Mouse (Mus musculus): ENCODE results near the gene Myo1d. TPM values are rescaled to one million over a fixed set of nuclear protein-coding genes. Genes with fewer than 3 reads are reported as not detected.

Myo1d gene
- polyA plus RNA-seq, 3 experiments from 2014 or later, result 0.71 to 0.86 (median 0.77) TPM

DNA sequence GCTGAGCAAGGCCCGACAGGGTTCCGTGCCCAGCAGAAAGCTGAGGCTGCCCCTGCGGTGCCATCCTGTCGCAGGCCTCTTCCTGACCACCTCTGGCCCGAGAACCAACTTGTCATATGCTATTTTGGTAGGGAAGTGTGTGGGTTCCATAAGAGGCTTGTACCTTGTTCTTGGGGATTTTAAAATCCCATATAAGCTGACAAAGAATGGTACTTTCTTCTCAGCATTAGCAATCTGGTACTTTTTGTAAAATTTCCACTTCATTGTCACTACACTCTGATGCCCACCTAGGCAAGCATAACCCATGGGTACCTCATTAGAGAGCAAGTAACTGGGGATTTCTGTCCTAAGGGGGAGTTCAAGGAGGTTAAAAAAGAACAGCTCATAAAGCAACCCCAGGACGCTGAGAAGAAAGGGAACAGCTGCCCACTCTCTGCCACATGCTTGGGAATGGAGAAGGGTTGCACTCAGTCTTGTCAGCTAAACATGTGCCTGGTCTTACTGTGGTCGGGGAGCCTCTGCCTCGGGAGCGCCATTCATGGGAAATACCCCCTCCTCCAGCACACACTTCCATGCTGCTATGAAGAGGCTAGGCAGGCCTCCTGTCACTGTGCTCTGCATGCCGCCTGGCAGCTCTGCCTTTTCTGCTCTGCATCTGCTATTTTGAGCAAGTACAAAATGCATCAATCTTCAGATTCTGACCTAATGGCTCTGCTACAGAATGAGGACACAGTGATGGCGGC lies 281.3 kb downstream of the Myo1d start:
- no peak for ATAC-seq

DNA sequence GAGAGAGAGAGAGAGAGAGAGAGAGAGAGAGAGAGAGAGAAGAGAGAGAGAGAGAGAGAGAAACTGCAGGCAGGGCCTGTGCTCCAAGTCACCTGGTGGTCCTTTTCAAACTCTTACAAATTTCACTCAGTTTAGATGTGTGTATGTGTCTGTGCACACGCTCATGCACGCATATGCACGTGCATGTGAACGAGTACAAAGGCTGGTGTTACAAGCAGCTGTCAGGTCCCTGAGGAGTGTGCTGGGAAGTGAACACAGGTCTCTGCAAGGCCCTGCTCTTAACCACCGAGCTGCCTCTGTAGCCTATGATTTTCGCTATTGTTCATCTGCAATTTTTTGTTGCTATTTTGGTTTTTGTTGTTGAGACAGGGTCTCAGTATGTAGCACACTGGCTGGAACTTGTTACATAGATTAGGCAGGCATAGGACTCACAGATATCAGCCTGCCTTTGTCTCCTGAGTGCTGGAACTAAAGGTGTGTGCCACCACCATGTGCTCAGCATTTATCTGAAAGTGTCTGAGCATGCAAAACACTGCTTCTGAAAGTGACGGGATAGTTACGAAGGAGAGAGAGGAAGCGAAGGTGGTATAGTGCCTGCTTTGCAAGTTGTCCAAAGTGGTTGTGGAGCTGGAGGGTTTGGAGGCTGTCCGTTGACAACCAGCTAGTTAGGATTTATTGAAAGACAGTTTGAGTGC lies 282.5 kb downstream of the Myo1d start:
- ATAC-seq, result no peak

GRCm38 (mm10) chr11:80496640-80497039 lies 283.2 kb downstream of the Myo1d start:
- no peak for ATAC-seq

DNA sequence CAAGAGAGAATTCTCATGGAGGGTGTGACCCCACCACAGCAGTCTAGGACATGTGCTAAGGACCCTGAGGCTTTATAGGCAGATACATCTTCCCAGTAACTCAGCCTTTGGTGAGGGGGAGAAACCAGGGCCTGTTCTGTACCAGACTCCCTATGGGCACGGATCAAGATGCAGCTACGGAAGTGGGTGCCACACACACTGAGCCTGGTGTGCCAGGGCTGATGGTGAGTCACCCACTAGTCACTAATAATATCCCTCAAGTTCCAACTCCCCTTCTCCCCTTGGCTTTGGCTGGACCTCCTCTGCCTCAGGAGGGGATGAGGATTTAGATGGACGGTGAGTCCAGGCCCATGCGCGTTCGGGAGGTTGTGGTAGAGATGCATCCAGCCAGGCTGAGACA lies 283.9 kb downstream of the Myo1d start:
- no peak for ATAC-seq

GRCm38 (mm10) chr11:80494852-80495251 lies 285.0 kb downstream of the Myo1d start:
- ATAC-seq, result no peak

GRCm38 (mm10) chr11:80493186-80493585 lies 286.6 kb downstream of the Myo1d start:
- ATAC-seq, result no peak

DNA sequence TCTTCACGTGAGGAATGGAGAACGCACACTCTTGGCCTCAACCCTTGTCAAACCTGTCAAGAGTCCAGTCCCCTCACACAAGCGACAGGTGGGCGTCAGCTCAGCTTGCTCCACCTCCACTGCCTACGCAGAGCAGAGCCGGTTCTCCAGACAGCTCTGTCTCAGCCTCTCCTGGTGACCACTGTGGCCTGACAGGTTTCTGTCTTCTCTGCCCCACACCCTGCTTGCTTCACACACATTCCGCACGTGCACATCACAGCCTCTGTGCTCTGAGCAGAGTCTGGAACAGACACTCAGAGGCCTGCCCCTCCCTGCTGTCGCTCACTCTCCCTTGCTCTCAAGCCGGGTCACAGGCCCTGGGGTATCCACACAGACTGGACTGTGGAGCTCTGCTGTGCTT lies 289.0 kb downstream of the Myo1d start:
- ATAC-seq, result no peak

GRCm38 (mm10) chr11:80489882-80490196 lies 290.0 kb downstream of the Myo1d start:
- peak; percentile 62 for ATAC-seq

DNA sequence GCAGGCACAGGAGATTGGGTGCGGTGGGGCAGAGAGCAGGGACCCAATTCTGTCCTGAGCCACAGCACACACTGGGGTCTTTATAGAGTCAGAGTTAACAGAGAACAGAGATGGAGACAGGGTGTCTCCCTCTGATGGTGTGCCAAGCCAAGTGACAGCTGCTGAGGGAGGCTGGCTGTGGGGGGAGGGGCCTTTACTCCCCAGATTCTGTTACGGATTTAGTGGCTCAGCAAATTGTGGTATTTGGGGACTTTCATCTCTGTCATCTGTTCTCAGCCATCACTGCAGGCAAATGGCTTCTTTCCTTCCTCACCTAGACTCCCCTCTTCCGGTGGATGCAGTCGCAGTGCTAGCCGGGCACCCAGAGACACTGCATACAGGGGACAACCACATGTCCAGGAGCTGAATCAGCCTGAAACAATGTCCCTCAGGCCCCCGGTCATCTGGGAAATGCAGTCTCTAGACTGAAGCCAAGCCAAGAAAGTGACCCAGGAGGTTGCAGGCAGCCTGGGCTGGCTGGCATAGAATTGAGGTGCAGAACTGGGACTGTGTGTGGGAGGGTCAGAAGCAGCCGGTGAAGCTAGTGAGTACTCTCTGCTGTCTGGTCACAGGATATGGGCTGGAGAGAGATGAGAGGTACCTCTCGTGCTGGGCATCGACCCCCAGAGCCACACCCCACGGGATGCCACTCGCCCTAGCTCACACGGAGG lies 290.5 kb downstream of the Myo1d start:
- peak; percentile 57 for ATAC-seq

GRCm38 (mm10) chr11:80487904-80488587 lies 291.8 kb downstream of the Myo1d start:
- ATAC-seq, result no peak

DNA sequence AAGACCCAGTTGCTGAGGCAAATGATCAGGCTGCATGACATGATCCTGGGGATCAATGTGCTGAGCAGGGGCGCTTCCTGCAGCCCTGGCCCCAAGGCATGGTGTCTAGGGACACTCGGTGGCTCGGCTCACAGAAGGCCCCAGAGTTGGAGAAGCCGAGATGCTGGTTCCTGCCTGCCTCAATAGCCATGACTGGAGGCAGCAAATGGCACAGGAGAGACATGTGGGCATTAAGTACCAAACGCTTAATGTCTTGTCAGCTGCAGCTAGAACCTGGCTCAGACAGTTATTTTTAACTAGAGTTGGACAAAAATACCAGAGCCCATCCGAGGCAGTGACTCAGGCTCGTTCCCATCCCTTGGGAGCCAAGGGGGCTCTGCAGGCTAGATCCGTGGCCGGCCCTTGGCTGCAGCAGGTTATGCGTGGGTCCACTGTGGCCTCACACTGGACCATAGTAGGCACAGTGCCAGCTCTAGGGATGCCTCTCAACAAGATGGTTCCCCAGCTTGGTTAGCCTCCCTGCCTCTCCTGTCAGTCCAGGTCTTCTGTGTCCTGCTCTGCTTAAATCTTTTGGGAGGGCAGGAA lies 294.1 kb downstream of the Myo1d start:
- no peak for ATAC-seq

GRCm38 (mm10) chr11:80485120-80485551 lies 294.7 kb downstream of the Myo1d start:
- no peak for ATAC-seq

DNA sequence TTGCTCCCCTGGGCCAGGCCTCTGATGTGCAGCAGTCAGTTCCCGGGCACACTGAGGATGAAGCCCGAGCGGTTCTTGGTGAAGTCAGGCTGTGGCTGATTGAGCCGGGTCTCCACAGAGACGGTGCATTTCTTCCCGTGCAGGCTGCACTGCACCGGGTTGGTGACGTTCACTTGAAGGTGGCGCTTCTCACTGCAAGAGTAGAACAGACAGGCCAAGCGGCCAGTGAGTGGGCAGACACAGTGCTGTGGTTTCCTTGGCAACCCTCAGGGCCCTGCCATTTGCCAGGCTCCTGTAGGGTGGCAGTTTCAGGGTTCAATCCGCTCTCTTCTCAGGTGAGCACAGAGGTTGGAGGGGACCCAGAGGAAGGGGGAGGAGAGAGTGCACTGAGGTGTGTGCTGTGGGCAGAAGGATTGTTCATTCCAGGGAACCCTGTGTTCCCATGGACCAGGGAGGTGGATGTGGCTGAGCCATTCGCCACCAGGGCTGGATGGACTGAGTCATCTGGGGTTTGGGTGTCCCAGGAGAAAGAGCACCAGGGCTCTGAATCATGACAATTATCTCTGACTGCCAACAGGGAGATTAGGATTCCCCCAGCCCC lies 295.5 kb downstream of the Myo1d start:
- no peak for ATAC-seq

DNA sequence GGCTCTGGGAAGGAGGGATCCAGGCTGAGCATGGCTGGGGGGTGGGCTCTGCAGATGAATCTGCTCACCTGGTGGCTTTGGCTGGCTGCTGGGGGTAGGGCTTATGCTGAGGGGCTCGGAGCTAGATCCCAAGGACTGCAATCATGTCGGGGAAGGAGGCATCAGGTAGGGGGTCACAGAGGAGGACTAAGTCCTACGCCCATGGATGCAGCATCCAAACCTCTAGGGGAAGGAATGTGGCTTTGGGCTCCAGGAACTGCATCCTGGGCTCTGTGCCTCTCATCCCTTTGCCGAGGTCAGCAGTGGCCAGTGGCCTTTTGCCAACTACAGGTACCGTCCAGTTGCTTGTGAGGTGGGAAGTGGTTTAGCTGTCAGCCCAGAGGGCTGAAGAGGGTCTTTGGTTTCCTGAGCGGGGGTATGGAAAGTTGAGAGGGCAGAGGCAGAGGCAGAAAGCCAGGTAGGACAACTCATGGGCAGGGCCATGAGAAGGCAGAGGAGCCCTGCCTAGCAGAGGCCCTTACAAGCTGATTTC lies 296.2 kb downstream of the Myo1d start:
- no peak for ATAC-seq

DNA sequence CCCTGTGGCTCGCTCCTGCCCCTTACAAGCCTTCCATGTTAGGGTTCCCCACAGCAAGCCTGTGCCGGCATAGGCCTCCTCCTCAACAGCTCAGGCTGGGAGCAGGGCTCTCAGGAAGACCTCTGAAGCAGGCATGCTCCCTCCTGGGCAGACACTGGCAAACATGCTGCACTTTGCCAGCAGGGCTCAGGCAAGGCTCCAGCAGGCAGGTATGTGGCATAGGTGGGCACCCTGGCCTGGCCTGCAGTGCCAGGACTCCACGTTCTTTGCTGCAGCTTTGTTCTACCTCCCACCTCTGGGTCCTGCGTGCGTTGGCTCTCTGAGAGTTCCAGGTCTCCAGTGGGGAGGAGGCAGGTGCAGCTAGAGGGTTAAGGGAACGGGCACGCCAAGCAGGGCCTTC lies 296.9 kb downstream of the Myo1d start:
- no peak for ATAC-seq

DNA sequence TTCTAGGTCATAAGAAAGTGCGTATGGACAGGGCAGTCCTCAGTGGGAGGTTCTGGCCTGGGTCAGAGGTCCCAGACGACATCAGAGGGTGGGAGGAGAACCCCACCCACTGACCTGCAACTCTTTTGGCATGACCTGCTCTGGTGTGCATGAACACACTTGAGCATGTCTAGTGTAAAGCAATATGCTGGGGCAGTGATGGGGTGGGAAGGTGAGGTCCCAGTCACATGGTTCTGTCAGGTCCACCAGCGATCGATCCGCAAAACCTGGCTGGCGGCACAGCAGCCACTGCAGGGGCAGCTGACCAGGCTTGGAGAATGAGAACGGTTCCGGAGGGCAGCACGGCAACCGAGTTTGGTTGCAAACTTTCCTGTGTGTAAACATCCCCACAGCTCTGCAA lies 297.5 kb downstream of the Myo1d start:
- no peak for ATAC-seq

DNA sequence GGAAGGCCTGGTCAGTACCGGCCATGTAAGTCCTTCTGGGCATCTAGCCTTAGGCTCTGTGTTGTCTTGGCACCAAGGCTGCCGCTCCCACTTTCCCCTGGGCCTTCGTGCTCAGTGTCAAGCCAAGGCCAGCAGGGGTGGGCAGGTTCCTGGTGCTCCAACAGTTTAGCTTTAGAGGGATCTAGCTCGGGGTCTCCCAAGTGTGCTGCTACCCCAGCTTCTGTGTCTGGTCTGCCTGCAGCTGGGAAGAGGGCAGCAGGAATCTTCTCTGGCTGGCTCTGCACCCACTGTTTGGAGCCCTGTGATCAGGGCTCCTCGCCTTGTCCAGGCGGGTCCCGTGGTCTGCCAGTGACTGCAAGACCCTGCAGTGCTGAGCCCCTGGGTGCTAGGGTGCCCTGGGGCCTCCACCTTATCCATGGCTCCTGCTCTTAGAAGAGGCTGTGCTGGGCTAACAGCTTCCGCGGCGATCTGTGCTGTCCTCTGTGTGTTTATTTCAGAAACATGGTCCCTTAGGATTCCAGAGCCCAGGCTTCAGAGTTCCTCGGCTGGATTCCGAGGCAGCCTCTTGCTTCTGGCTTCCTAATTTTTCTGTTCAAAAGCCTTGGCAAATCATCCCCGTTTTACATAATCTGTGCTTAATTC lies 298.3 kb downstream of the Myo1d start:
- no peak for ATAC-seq

DNA sequence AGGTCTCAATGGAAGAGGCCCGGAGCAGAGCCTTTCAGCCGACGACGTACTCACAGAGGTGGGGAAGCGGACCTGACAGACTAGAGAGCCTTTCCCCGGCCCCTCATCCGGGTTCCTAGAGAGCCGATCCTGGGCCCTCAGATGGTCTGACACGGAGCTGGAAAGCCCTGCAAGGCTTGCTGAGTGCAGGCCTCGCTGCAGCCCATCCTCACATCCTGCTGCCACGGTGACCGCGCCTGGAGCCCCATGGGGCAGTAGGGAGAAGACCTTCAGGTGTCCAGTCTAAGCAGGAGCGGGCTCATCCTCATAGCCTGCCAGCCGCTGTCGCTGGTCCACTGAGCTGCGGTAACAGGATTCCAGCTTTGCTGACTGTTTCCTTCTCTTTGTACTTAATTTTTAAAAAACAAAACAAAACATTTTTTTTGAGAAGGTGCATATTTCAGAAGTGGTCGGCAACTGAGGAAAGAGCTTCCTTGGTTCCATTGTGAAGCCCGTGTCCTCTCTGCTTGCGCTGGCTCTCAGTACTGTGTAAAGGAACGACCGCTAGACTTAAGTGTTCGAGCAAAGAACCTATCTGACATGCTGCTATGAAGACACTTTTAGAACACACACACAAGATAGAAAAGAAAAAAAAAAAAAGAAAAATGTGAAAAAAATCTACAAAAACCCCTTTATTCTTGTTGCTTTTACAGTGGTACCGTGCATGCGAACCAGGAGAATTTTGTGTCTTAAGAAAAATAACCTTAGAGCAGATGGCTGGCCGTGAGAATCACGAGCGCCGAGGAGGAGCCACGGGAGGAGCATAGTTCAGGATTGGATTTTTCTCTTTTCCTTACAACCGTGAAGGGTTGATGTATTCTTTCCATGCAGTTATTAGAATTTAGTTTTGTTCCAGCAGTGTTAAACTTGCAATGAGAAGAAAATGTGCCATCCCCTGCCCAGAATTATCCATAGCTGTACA lies 299.6 kb downstream of the Myo1d start:
- no peak for ATAC-seq

DNA sequence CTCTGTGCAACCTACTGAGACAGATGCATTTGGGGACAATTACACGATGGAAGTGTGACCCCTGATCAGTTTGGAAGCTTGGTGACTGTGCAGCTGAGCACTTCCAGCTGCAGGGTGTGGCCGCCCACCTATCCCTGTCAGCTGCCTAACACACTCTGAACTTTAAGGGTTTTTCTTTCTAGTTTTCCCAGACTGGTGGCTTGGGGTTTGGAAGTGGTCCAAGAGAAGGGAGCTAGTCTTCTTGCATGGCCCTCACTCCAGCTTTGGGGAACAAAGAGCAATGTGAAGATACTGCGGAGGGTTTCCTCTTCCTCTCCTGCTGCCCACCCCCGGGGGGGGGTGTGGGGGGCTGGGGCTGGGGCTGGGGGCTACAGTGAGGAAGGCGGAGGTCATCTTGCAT lies 300.4 kb downstream of the Myo1d start:
- ATAC-seq, result no peak

- no peak for ATAC-seq
Measured at GRCm38 (mm10) chr11:80478694-80479412, 301.0 kb downstream of the Myo1d start.
